Mouse (Mus musculus): ENCODE measurements around the gene Ninj2. TPM values are rescaled to one million over a fixed set of nuclear protein-coding genes. Genes with fewer than 3 reads are reported as not detected.

Gene Ninj2
- total RNA-seq, 1 experiment, result 1.2 TPM

GRCm38 (mm10) chr6:120111984-120112803, 19.0 kb downstream of the Ninj2 start:
- in situ Hi-C loops (cut with MboI; ENCODE audit: low sequenced_read_pairs in 2 of 2, unreplicated experiment in 2 of 2), result no loop called here
- no peak overlapping the region; the same call in 1 of the 2 replicates for H3K9ac ChIP-seq (ENCODE audit: insufficient read depth, low read depth, low read length, poor library complexity, severe bottlenecking)
- H3K36me3 ChIP-seq (ENCODE audit: control insufficient read depth, insufficient read depth, low read length, poor library complexity, severe bottlenecking), result no peaks in the 10 kb centered on the region
- H3K27ac ChIP-seq (ENCODE audit: insufficient read depth, low read depth, low read length, poor library complexity, severe bottlenecking), result peak overlapping the region; percentile 26; the same call in 1 of the 2 replicates
- no peaks in the 10 kb centered on the region for H3K9me3 ChIP-seq (ENCODE audit: control insufficient read depth, insufficient read depth, low read depth, low read length)
- peak; percentile 69 for DNase-seq (ENCODE audit: low read depth, low spot score)
- H3K4me3 ChIP-seq (ENCODE audit: insufficient read depth in 1 of 2, low read depth in 1 of 2, low read length in 2 of 2, poor library complexity in 1 of 2, severe bottlenecking in 1 of 2), result peak overlapping the region; percentile 16 to 41; a peak in 3 of 4 replicates
- peaks cover 7 to 23% of the 10 kb centered on the region in 2 experiments for H3K4me1 ChIP-seq (ENCODE audit: control insufficient read depth in 2 of 2, insufficient read depth in 2 of 2, low read length in 2 of 2, poor library complexity in 1 of 2)
- TF ChIP-seq MAFK (IDR thresholded peaks at IDR 0.05; ENCODE audit: insufficient read depth, low read depth, low read length) (no peak), ZNF384 (IDR thresholded peaks at IDR 0.05; ENCODE audit: low read depth, low read length) (no peak), ZC3H11A (IDR thresholded peaks at IDR 0.05; ENCODE audit: borderline replicate concordance, low read depth, low read length) (no peak), CHD2 (IDR thresholded peaks at IDR 0.05; ENCODE audit: low read depth, low read length) (no peak), HCFC1 (IDR thresholded peaks at IDR 0.05; ENCODE audit: borderline replicate concordance, insufficient read depth, low read length) (no peak)

GRCm38 (mm10) chr6:120113856-120114255, 20.7 kb downstream of the Ninj2 start:
- TF ChIP-seq ZC3H11A (IDR thresholded peaks at IDR 0.05; ENCODE audit: borderline replicate concordance, low read depth, low read length) (no peak), HCFC1 (IDR thresholded peaks at IDR 0.05; ENCODE audit: borderline replicate concordance, insufficient read depth, low read length) (no peak), CHD2 (IDR thresholded peaks at IDR 0.05; ENCODE audit: low read depth, low read length) (no peak), ZNF384 (IDR thresholded peaks at IDR 0.05; ENCODE audit: low read depth, low read length) (no peak), MAFK (IDR thresholded peaks at IDR 0.05; ENCODE audit: insufficient read depth, low read depth, low read length) (no peak)
- in situ Hi-C loops (cut with MboI; ENCODE audit: low sequenced_read_pairs in 2 of 2, unreplicated experiment in 2 of 2), result no loop called here
- no peak for DNase-seq (ENCODE audit: low read depth, low spot score)
- Histone ChIP-seq H3K27ac (ENCODE audit: insufficient read depth, low read depth, low read length, poor library complexity, severe bottlenecking) (no peak overlapping the region), H3K4me3 (ENCODE audit: insufficient read depth in 1 of 2, low read depth in 1 of 2, low read length in 2 of 2, poor library complexity in 1 of 2, severe bottlenecking in 1 of 2) (no peak overlapping the region), H3K4me1 (ENCODE audit: control insufficient read depth in 2 of 2, insufficient read depth in 2 of 2, low read length in 2 of 2, poor library complexity in 1 of 2) (peaks cover 7 to 15% of the 10 kb centered on the region in 2 experiments), H3K9me3 (ENCODE audit: control insufficient read depth, insufficient read depth, low read depth, low read length) (no peaks in the 10 kb centered on the region), H3K36me3 (ENCODE audit: control insufficient read depth, insufficient read depth, low read length, poor library complexity, severe bottlenecking) (no peaks in the 10 kb centered on the region), H3K9ac (ENCODE audit: insufficient read depth, low read depth, low read length, poor library complexity, severe bottlenecking) (no peak overlapping the region)

GRCm38 (mm10) chr6:120114271-120114670, 21.1 kb downstream of the Ninj2 start:
- Histone ChIP-seq H3K4me3 (ENCODE audit: insufficient read depth in 1 of 2, low read depth in 1 of 2, low read length in 2 of 2, poor library complexity in 1 of 2, severe bottlenecking in 1 of 2) (no peak overlapping the region), H3K4me1 (ENCODE audit: control insufficient read depth in 2 of 2, insufficient read depth in 2 of 2, low read length in 2 of 2, poor library complexity in 1 of 2) (peaks cover 7 to 11% of the 10 kb centered on the region in 2 experiments), H3K9ac (ENCODE audit: insufficient read depth, low read depth, low read length, poor library complexity, severe bottlenecking) (no peak overlapping the region), H3K36me3 (ENCODE audit: control insufficient read depth, insufficient read depth, low read length, poor library complexity, severe bottlenecking) (no peaks in the 10 kb centered on the region), H3K9me3 (ENCODE audit: control insufficient read depth, insufficient read depth, low read depth, low read length) (no peaks in the 10 kb centered on the region), H3K27ac (ENCODE audit: insufficient read depth, low read depth, low read length, poor library complexity, severe bottlenecking) (no peak overlapping the region)
- in situ Hi-C loops (cut with MboI; ENCODE audit: low sequenced_read_pairs in 2 of 2, unreplicated experiment in 2 of 2), result no loop called here
- no peak for DNase-seq (ENCODE audit: low read depth, low spot score)
- TF ChIP-seq ZNF384 (IDR thresholded peaks at IDR 0.05; ENCODE audit: low read depth, low read length) (no peak), ZC3H11A (IDR thresholded peaks at IDR 0.05; ENCODE audit: borderline replicate concordance, low read depth, low read length) (no peak), MAFK (IDR thresholded peaks at IDR 0.05; ENCODE audit: insufficient read depth, low read depth, low read length) (no peak), HCFC1 (IDR thresholded peaks at IDR 0.05; ENCODE audit: borderline replicate concordance, insufficient read depth, low read length) (no peak), CHD2 (IDR thresholded peaks at IDR 0.05; ENCODE audit: low read depth, low read length) (no peak)

- Histone ChIP-seq H3K27ac (ENCODE audit: insufficient read depth, low read depth, low read length, poor library complexity, severe bottlenecking) (no peak overlapping the region), H3K4me3 (ENCODE audit: insufficient read depth in 1 of 2, low read depth in 1 of 2, low read length in 2 of 2, poor library complexity in 1 of 2, severe bottlenecking in 1 of 2) (no peak overlapping the region), H3K9me3 (ENCODE audit: control insufficient read depth, insufficient read depth, low read depth, low read length) (no peaks in the 10 kb centered on the region), H3K9ac (ENCODE audit: insufficient read depth, low read depth, low read length, poor library complexity, severe bottlenecking) (no peak overlapping the region), H3K4me1 (ENCODE audit: control insufficient read depth in 2 of 2, insufficient read depth in 2 of 2, low read length in 2 of 2, poor library complexity in 1 of 2) (peaks cover 7 to 9% of the 10 kb centered on the region in 2 experiments), H3K36me3 (ENCODE audit: control insufficient read depth, insufficient read depth, low read length, poor library complexity, severe bottlenecking) (no peaks in the 10 kb centered on the region)
- TF ChIP-seq CHD2 (IDR thresholded peaks at IDR 0.05; ENCODE audit: low read depth, low read length), result no peak
- TF ChIP-seq ZC3H11A (IDR thresholded peaks at IDR 0.05; ENCODE audit: borderline replicate concordance, low read depth, low read length), result no peak
- TF ChIP-seq HCFC1 (IDR thresholded peaks at IDR 0.05; ENCODE audit: borderline replicate concordance, insufficient read depth, low read length), result no peak
- no peak for TF ChIP-seq MAFK (IDR thresholded peaks at IDR 0.05; ENCODE audit: insufficient read depth, low read depth, low read length)
- no peak for TF ChIP-seq ZNF384 (IDR thresholded peaks at IDR 0.05; ENCODE audit: low read depth, low read length)
- in situ Hi-C loops (cut with MboI; ENCODE audit: low sequenced_read_pairs in 2 of 2, unreplicated experiment in 2 of 2), result no loop called here
- DNase-seq (ENCODE audit: low read depth, low spot score), result no peak
These were observed 21.5 kb downstream of the Ninj2 start for GRCm38 (mm10) chr6:120114698-120115097.

Data from ES-E14 (cell line).